Mouse (Mus musculus): ENCODE measurements around the gene Ciita. TPM values are rescaled to one million over a fixed set of nuclear protein-coding genes. Genes with fewer than 3 reads are reported as not detected.

Ciita gene
- total RNA-seq, 1 experiment, result 0.22 TPM

- H3K4me3 ChIP-seq (ENCODE audit: insufficient read depth in 1 of 2, low read depth in 1 of 2, low read length in 2 of 2, poor library complexity in 1 of 2, severe bottlenecking in 1 of 2), result no peak overlapping the region
- peaks cover 0 to 2% of the 10 kb centered on the region in 2 experiments; a peak in 1 of 4 replicates for H3K4me1 ChIP-seq (ENCODE audit: control insufficient read depth in 2 of 2, insufficient read depth in 2 of 2, low read length in 2 of 2, poor library complexity in 1 of 2)
- TF ChIP-seq HCFC1 (IDR thresholded peaks at IDR 0.05; ENCODE audit: borderline replicate concordance, insufficient read depth, low read length), result no peak
- no peak for TF ChIP-seq MAFK (IDR thresholded peaks at IDR 0.05; ENCODE audit: insufficient read depth, low read depth, low read length)
- TF ChIP-seq ZNF384 (IDR thresholded peaks at IDR 0.05; ENCODE audit: low read depth, low read length), result no peak
- TF ChIP-seq CHD2 (IDR thresholded peaks at IDR 0.05; ENCODE audit: low read depth, low read length), result no peak
- peak; percentile 64 for TF ChIP-seq ZC3H11A (IDR thresholded peaks at IDR 0.05; ENCODE audit: borderline replicate concordance, low read depth, low read length)
- no peak overlapping the region for H3K9ac ChIP-seq (ENCODE audit: insufficient read depth, low read depth, low read length, poor library complexity, severe bottlenecking)
- DNase-seq (ENCODE audit: low read depth, low spot score), result peak; percentile 66
- in situ Hi-C loops (cut with MboI; ENCODE audit: low sequenced_read_pairs in 2 of 2, unreplicated experiment in 2 of 2), result loop anchor here (25.0 kb wide), 2 partner anchors 234 to 434 kb away; no protein-coding TSS in a partner anchor
- H3K27ac ChIP-seq (ENCODE audit: insufficient read depth, low read depth, low read length, poor library complexity, severe bottlenecking), result no peak overlapping the region
- H3K9me3 ChIP-seq (ENCODE audit: control insufficient read depth, insufficient read depth, low read depth, low read length), result no peaks in the 10 kb centered on the region
- H3K36me3 ChIP-seq (ENCODE audit: control insufficient read depth, insufficient read depth, low read length, poor library complexity, severe bottlenecking), result no peaks in the 10 kb centered on the region
Measured at GRCm38 (mm10) chr16:10520908-10521614, 41.2 kb downstream of the Ciita start.

- in situ Hi-C loops (cut with MboI; ENCODE audit: low sequenced_read_pairs in 2 of 2, unreplicated experiment in 2 of 2), result loop anchor here (25.0 kb wide), 2 partner anchors 236 to 436 kb away; no protein-coding TSS in a partner anchor
- no peaks in the 10 kb centered on the region for H3K4me1 ChIP-seq (ENCODE audit: control insufficient read depth in 2 of 2, insufficient read depth in 2 of 2, low read length in 2 of 2, poor library complexity in 1 of 2)
- no peak overlapping the region for H3K27ac ChIP-seq (ENCODE audit: insufficient read depth, low read depth, low read length, poor library complexity, severe bottlenecking)
- TF ChIP-seq CHD2 (IDR thresholded peaks at IDR 0.05; ENCODE audit: low read depth, low read length), result no peak
- peak; percentile 54; the same call in 1 of the 2 replicates for TF ChIP-seq ZC3H11A (IDR thresholded peaks at IDR 0.05; ENCODE audit: borderline replicate concordance, low read depth, low read length)
- peak; percentile 47 for DNase-seq (ENCODE audit: low read depth, low spot score)
- no peaks in the 10 kb centered on the region for H3K36me3 ChIP-seq (ENCODE audit: control insufficient read depth, insufficient read depth, low read length, poor library complexity, severe bottlenecking)
- H3K9ac ChIP-seq (ENCODE audit: insufficient read depth, low read depth, low read length, poor library complexity, severe bottlenecking), result no peak overlapping the region
- no peaks in the 10 kb centered on the region for H3K9me3 ChIP-seq (ENCODE audit: control insufficient read depth, insufficient read depth, low read depth, low read length)
- H3K4me3 ChIP-seq (ENCODE audit: insufficient read depth in 1 of 2, low read depth in 1 of 2, low read length in 2 of 2, poor library complexity in 1 of 2, severe bottlenecking in 1 of 2), result no peak overlapping the region
Measured at GRCm38 (mm10) chr16:10522811-10523210, 43.0 kb downstream of the Ciita start.

GRCm38 (mm10) chr16:10523650-10524049 is 43.8 kb downstream of the Ciita start:
- H3K4me3 ChIP-seq (ENCODE audit: insufficient read depth in 1 of 2, low read depth in 1 of 2, low read length in 2 of 2, poor library complexity in 1 of 2, severe bottlenecking in 1 of 2), result no peak overlapping the region
- H3K36me3 ChIP-seq (ENCODE audit: control insufficient read depth, insufficient read depth, low read length, poor library complexity, severe bottlenecking), result no peaks in the 10 kb centered on the region
- H3K9me3 ChIP-seq (ENCODE audit: control insufficient read depth, insufficient read depth, low read depth, low read length), result no peaks in the 10 kb centered on the region
- TF ChIP-seq CHD2 (IDR thresholded peaks at IDR 0.05; ENCODE audit: low read depth, low read length), result no peak
- no peak for TF ChIP-seq HCFC1 (IDR thresholded peaks at IDR 0.05; ENCODE audit: borderline replicate concordance, insufficient read depth, low read length)
- no peak for TF ChIP-seq ZNF384 (IDR thresholded peaks at IDR 0.05; ENCODE audit: low read depth, low read length)
- TF ChIP-seq ZC3H11A (IDR thresholded peaks at IDR 0.05; ENCODE audit: borderline replicate concordance, low read depth, low read length), result no peak
- no peak for TF ChIP-seq MAFK (IDR thresholded peaks at IDR 0.05; ENCODE audit: insufficient read depth, low read depth, low read length)
- DNase-seq (ENCODE audit: low read depth, low spot score), result no peak
- H3K27ac ChIP-seq (ENCODE audit: insufficient read depth, low read depth, low read length, poor library complexity, severe bottlenecking), result no peak overlapping the region
- in situ Hi-C loops (cut with MboI; ENCODE audit: low sequenced_read_pairs in 2 of 2, unreplicated experiment in 2 of 2), result loop anchor here (25.0 kb wide), 2 partner anchors 236 to 436 kb away; no protein-coding TSS in a partner anchor
- H3K9ac ChIP-seq (ENCODE audit: insufficient read depth, low read depth, low read length, poor library complexity, severe bottlenecking), result no peak overlapping the region
- no peaks in the 10 kb centered on the region for H3K4me1 ChIP-seq (ENCODE audit: control insufficient read depth in 2 of 2, insufficient read depth in 2 of 2, low read length in 2 of 2, poor library complexity in 1 of 2)

GRCm38 (mm10) chr16:10524866-10525609 is 45.2 kb downstream of the Ciita start:
- Histone ChIP-seq H3K27ac (ENCODE audit: insufficient read depth, low read depth, low read length, poor library complexity, severe bottlenecking) (no peak overlapping the region), H3K36me3 (ENCODE audit: control insufficient read depth, insufficient read depth, low read length, poor library complexity, severe bottlenecking) (no peaks in the 10 kb centered on the region), H3K9me3 (ENCODE audit: control insufficient read depth, insufficient read depth, low read depth, low read length) (no peaks in the 10 kb centered on the region), H3K4me1 (ENCODE audit: control insufficient read depth in 2 of 2, insufficient read depth in 2 of 2, low read length in 2 of 2, poor library complexity in 1 of 2) (no peaks in the 10 kb centered on the region), H3K4me3 (ENCODE audit: insufficient read depth in 1 of 2, low read depth in 1 of 2, low read length in 2 of 2, poor library complexity in 1 of 2, severe bottlenecking in 1 of 2) (no peak overlapping the region), H3K9ac (ENCODE audit: insufficient read depth, low read depth, low read length, poor library complexity, severe bottlenecking) (no peak overlapping the region)
- in situ Hi-C loops (cut with MboI; ENCODE audit: low sequenced_read_pairs in 2 of 2, unreplicated experiment in 2 of 2), result loop anchor here (25.0 kb wide), 2 partner anchors 238 to 438 kb away; no protein-coding TSS in a partner anchor
- no peak for DNase-seq (ENCODE audit: low read depth, low spot score)
- no peak for TF ChIP-seq MAFK (IDR thresholded peaks at IDR 0.05; ENCODE audit: insufficient read depth, low read depth, low read length)
- no peak for TF ChIP-seq ZNF384 (IDR thresholded peaks at IDR 0.05; ENCODE audit: low read depth, low read length)
- no peak for TF ChIP-seq CHD2 (IDR thresholded peaks at IDR 0.05; ENCODE audit: low read depth, low read length)
- no peak for TF ChIP-seq HCFC1 (IDR thresholded peaks at IDR 0.05; ENCODE audit: borderline replicate concordance, insufficient read depth, low read length)
- no peak for TF ChIP-seq ZC3H11A (IDR thresholded peaks at IDR 0.05; ENCODE audit: borderline replicate concordance, low read depth, low read length)
